Mouse (Mus musculus) liver, postnatal 0 days (tissue): ENCODE results near the gene Gm10490. TPM values are rescaled to one million over a fixed set of nuclear protein-coding genes. Genes with fewer than 3 reads are reported as not detected.
"Not testable (repeated sequence)": the region's sequence is repeated elsewhere in the genome, so short reads cannot be mapped to it uniquely, and the experiment has no call there.

Experiments used
- ATAC-seq: fragments of 200-750 bp; cut with Nextera tagmentation; 2 replicates; pipeline ENCODE4 v1.8.0; 2017; ENCODE audit warnings: mild to moderate bottlenecking, moderate library complexity
- DNase-seq: peaks from one replicate; pipeline ENCODE4 v3.0.0-alpha.2; 2016
- H3K27ac ChIP-seq: fragments of 300-500 bp; sonication (generic); 2 replicates; pipeline ENCODE4 v1.5.1; 2014; ENCODE audit warnings: antibody characterized with exemption, moderate library complexity, mild to moderate bottlenecking, low read depth
- H3K27me3 ChIP-seq: fragments of 300-500 bp; sonication (generic); 2 replicates; pipeline ENCODE4 v1.6.1; 2014; ENCODE audit warnings: low read length, control low read depth, mixed read lengths; ENCODE audit not compliant: insufficient read depth
- H3K36me3 ChIP-seq: fragments of 300-500 bp; sonication (generic); replicated peaks from 2 replicates; pipeline ENCODE4 v1.6.1; 2014; ENCODE audit warnings: mild to moderate bottlenecking, control low read depth, low read length, moderate library complexity, mixed read lengths; ENCODE audit not compliant: insufficient read depth
- H3K4me1 ChIP-seq: fragments of 300-500 bp; sonication (generic); 2 replicates; pipeline ENCODE4 v1.6.1; 2014; ENCODE audit warnings: antibody characterized with exemption, mild to moderate bottlenecking, control low read depth; ENCODE audit not compliant: insufficient read depth
- H3K4me2 ChIP-seq: fragments of 300-500 bp; sonication (generic); 2 replicates; pipeline ENCODE4 v1.6.1; 2014; ENCODE audit warnings: low read depth, mild to moderate bottlenecking, low read length, moderate library complexity, mixed read lengths
- H3K4me3 ChIP-seq: fragments of 300-500 bp; sonication (generic); 2 replicates; pipeline ENCODE4 v1.5.1; 2014; ENCODE audit warnings: low read depth, low read length
- H3K9ac ChIP-seq: fragments of 300-500 bp; sonication (generic); replicated peaks from 2 replicates; pipeline ENCODE4 v1.6.1; 2014; ENCODE audit warnings: mild to moderate bottlenecking, moderate library complexity
- H3K9me3 ChIP-seq: fragments of 300-500 bp; sonication (generic); 2 replicates; pipeline ENCODE4 v1.6.1; 2016; ENCODE audit warnings: mild to moderate bottlenecking, control low read depth, low read length, mixed read lengths
- CTCF ChIP-seq: sonication (generic); IDR thresholded peaks from 2 replicates; pipeline ENCODE4 v1.5.1; 2016; ENCODE audit warnings: antibody characterized with exemption, low read depth
- EP300 ChIP-seq: IDR thresholded peaks from 2 replicates; pipeline ENCODE4 v1.6.1; 2016; ENCODE audit warnings: antibody characterized with exemption, low read depth, mild to moderate bottlenecking
- WGBS: fragments of 180-500 bp; shearing (Covaris S2); extraction: QIAGEN DNeasy Blood & Tissue Kit; methylation state at CpG from one replicate; pipeline ENCODE4 v1.1.7; 2014; ENCODE audit not compliant: insufficient replicate concordance; 5-methylcytosine and 5-hydroxymethylcytosine counted together
- polyA plus RNA-seq: library from polyadenylated mRNA; unstranded; fragments of >200 nt; fragmentation: Nextera tagmentation; extraction: Ambion mirVana; gene quantifications from 2 replicates; pipeline ENCODE4 v1.2.1, GENCODE M21; 2015

Gene Gm10490
- polyA plus RNA-seq, 1 experiment from 2014 or later = not detected

DNA sequence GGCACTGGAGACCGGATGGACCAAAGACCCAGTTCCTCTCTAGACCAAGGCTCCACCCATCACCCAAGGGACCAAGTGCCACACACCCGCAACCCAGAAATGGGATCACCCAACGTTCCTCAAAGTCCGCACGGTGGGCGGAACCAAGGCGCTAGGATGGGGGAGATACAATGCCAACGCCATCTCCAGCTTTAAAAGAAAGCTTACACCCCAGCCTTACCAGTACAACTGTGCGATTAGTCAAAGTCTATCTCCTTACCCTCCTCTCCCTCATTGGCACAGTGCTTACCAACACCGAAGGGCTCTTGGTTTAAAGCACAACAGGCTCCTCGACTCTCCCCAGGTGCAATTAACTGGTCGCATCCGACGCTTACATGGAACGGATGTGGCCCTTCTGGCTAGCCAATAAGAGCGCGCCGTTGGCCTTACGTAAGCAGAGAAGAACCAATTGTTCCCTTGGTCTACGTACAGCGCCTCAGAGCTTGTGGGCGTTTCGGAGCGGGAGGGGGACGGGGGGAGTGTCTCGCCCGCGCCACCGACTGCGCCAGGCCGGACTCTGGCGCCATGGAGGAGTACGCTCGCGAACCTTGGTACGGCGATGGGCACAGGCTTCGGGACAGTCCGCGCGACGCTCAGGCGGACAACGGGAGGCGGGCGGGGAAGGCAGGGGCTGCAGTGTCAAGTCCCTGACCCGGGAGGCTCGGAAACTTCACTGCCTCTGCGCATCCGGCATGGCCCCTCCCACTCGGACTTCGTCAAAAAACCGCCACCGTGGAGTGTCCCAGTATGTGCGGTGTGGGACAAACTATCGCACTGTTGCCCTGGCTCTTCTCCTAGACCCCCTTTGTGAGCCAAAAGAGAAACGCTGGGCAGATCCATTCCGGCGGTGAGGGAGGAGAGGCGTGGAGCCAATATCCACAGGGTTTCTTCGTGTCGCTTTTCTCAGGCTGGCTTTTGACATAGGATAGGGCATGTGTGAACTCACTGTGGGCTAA is 10.2 kb upstream of the Gm10490 start, which contains the start of the genes Pqbp1 and Timm17b:
TSS of gene Pqbp1 (minus strand) at position 390 of the 995 bp plus-strand sequence.
TSS of gene Timm17b (plus strand) at position 478 of the 995 bp plus-strand sequence.
- Histone ChIP-seq H3K4me3 (peak within 1 kb of the TSS; percentile 69), H3K9ac (peak within 1 kb of the TSS; percentile 66), H3K9me3 (no peaks in the 10 kb centered on the region), H3K27ac (peak within 1 kb of the TSS; percentile 87), H3K4me1 (peaks cover 3% of the 10 kb centered on the region), H3K36me3 (no peaks in the 10 kb centered on the region; the same call in 1 of the 2 replicates), H3K27me3 (no peaks in the 10 kb centered on the region), H3K4me2 (peak within 1 kb of the TSS; percentile 74)
- ATAC-seq (peak; percentile 97), DNase-seq (peak; percentile 88)
- 13% methylated on average over 62 of the region's 62 CpGs for WGBS
- no peak for TF ChIP-seq CTCF
- TF ChIP-seq EP300 = peak; percentile 55; the same call in 1 of the 2 replicates

DNA sequence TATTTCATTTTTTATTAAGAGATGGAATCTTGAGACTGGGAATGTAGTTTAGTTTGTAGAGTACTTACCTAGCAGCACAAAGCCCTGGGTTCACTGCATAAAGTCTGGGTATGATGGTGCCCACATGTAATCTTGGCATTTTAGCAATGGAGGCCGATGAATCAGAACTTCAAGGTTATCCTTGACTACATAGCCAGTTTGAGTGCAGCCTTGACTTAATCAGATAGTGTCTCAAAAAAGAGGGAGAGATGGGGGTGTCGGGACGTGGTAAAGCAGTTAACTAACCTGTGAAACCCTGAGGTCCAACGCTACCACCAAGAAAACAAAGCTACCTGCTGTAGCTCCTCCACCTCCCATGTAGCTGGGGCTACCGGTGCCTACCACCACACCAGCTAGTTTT is 4.9 kb upstream of the Gm10490 start:
- Histone ChIP-seq H3K4me1 (no peaks in the 10 kb centered on the region; the same call in 1 of the 2 replicates), H3K9me3 (no peaks in the 10 kb centered on the region), H3K27ac (no peak overlapping the region), H3K9ac (no peak overlapping the region), H3K27me3 (no peaks in the 10 kb centered on the region), H3K4me3 (no peak overlapping the region), H3K4me2 (no peak overlapping the region), H3K36me3 (0 out of 2 replicates have a peak, but pooled peaks cover 3% of the 10 kb centered on the region)
- ATAC-seq (no peak), DNase-seq (no peak)
- TF ChIP-seq CTCF (no peak), EP300 (no peak)
- WGBS = 86% methylated on average over 5 of the region's 5 CpGs

DNA sequence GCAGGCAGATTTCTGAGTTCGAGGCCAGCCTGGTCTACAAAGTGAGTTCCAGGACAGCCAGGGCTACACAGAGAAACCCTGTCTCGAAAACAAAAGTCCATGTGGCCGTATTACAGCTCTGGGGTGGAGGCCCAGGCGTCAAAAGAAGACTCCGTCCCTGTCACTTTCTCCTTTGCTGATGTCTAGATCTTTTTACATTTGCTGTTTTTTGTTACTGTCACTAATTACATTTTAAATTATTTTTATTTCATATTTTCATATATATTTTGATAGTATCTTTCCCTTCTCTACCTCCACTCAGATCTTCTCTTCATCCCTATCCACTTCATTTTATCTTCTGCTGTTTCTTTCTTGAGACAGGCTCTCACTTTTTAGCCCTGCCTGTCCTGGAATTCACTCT is 1.6 kb upstream of the Gm10490 start, which contains the start of gene Gm10491:
TSS of gene Gm10491 (minus strand) at position 101 of the 400 bp plus-strand sequence.
- WGBS = 84% methylated on average over 5 of the region's 5 CpGs
- Histone ChIP-seq H3K36me3 (0 out of 2 replicates have a peak, but pooled peaks cover 3% of the 10 kb centered on the region), H3K4me3 (no peak within 1 kb of the TSS), H3K27me3 (no peaks in the 10 kb centered on the region), H3K9ac (no peak within 1 kb of the TSS), H3K27ac (no peak within 1 kb of the TSS), H3K9me3 (no peaks in the 10 kb centered on the region), H3K4me2 (no peak within 1 kb of the TSS), H3K4me1 (no peaks in the 10 kb centered on the region)
- ATAC-seq (no peak), DNase-seq (no peak)
- no peak for TF ChIP-seq EP300
- no peak for TF ChIP-seq CTCF

DNA sequence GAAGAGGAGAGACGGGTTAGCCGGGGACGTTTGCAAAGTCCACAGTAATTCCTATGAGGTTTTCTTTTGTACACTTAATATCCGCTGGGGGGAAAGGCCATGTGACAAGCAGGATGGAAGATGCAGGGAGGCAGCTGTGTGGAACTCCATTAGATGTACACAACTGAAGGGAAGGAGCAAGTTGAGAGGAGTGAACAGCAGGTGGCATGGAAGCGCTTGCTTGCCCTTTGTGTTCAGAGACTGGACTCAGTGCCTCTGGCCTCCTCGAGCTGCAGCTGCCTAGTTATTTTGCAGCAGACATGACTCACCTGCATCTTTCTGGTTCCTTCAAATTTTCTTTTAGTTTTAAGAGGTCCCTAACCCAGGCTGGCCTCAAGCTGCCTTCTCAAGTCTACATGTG is 1.1 kb downstream of the Gm10490 start:
- Histone ChIP-seq H3K27me3 (no peaks in the 10 kb centered on the region), H3K9ac (no peak overlapping the region), H3K4me1 (no peaks in the 10 kb centered on the region), H3K4me2 (no peak overlapping the region), H3K27ac (no peak overlapping the region), H3K4me3 (no peak overlapping the region), H3K9me3 (no peaks in the 10 kb centered on the region), H3K36me3 (0 out of 2 replicates have a peak, but pooled peaks cover 3% of the 10 kb centered on the region)
- TF ChIP-seq EP300 (no peak), CTCF (no peak; the same call in 1 of the 2 replicates)
- DNase-seq (no peak), ATAC-seq (no peak)
- 63% methylated on average over 6 of the region's 6 CpGs for WGBS

DNA sequence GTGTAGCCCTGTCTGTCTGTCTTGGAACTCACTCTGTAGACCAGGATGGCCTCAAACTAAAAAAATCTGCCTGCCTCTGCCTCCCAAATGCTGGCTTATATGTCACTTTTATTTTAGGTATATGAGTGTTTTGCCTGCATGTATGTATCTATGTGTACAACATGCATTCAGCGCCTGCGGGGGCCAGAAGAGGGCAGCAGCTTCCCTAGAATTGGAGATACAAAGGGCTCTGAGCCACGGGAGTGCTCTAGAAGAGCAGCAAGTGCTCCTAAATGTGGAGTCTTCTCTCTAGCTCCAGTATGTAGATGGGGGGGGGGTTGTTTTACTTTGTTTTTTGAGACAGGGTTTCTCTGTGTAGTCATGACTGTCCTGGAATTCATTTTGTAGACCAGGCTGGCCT is 6.3 kb downstream of the Gm10490 start:
- TF ChIP-seq CTCF = peak; percentile 48
- not testable (repeated sequence) for DNase-seq, ATAC-seq, H3K4me2 ChIP-seq, H3K4me1 ChIP-seq, H3K27ac ChIP-seq, H3K9ac ChIP-seq, H3K4me3 ChIP-seq, H3K36me3 ChIP-seq, H3K9me3 ChIP-seq
- WGBS = 6% methylated on average over 3 of the region's 3 CpGs
- H3K27me3 ChIP-seq = peaks cover 12% of the 10 kb centered on the region

DNA sequence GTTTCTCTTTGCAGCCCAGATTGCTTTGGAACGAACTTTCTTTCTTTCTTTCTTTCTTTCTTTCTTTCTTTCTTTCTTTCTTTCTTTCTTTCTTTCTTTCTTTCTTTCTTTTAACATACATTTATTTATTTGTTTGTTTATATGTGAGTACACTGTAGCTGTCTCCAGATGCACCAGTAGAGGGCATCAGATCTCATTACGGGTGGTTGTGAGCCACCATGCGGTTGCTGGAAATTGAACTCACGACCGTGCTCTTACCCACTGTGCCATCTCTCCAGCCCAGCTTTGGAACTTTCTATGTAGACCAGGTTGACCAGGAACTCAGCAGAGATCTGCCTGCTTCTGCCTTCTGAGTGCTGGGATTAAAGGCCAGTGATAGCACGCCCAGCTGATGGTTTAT is 8.6 kb downstream of the Gm10490 start:
- DNase-seq, H3K9me3 ChIP-seq, H3K4me3 ChIP-seq, ATAC-seq, H3K4me2 ChIP-seq, H3K36me3 ChIP-seq, H3K9ac ChIP-seq, H3K4me1 ChIP-seq, H3K27ac ChIP-seq: not testable (repeated sequence)
- 55% methylated on average over 6 of the region's 6 CpGs for WGBS
- TF ChIP-seq CTCF = peak; percentile 33; the same call in 1 of the 2 replicates
- H3K27me3 ChIP-seq = peaks cover 34% of the 10 kb centered on the region
